Mouse (Mus musculus) C2C12 (cell line): ENCODE results near the gene Fkbp5.

Experiments
- CEBPB ChIP-seq: IDR thresholded peaks from one replicate; pipeline ENCODE4 v1.6.1; 2011; ENCODE audit warnings: low read depth, mild to moderate bottlenecking, control low read depth, moderate library complexity
- CTCF ChIP-seq: IDR thresholded peaks from one replicate; pipeline ENCODE4 v1.5.1; 2011; ENCODE audit not compliant: control insufficient read depth, insufficient read depth, insufficient read length
- FOSL1 ChIP-seq: IDR thresholded peaks from one replicate; pipeline ENCODE4 v1.8.0; 2011; ENCODE audit warnings: mild to moderate bottlenecking, low read length; ENCODE audit not compliant: poor library complexity, insufficient read depth, severe bottlenecking
- MAX ChIP-seq: IDR thresholded peaks from one replicate; pipeline ENCODE4 v1.6.1; 2011; ENCODE audit warnings: mild to moderate bottlenecking, control low read depth
- MYOD1 ChIP-seq: IDR thresholded peaks from one replicate; pipeline ENCODE4 v1.6.1; 2011; ENCODE audit warnings: low read depth; ENCODE audit not compliant: control insufficient read depth, insufficient read length

DNA sequence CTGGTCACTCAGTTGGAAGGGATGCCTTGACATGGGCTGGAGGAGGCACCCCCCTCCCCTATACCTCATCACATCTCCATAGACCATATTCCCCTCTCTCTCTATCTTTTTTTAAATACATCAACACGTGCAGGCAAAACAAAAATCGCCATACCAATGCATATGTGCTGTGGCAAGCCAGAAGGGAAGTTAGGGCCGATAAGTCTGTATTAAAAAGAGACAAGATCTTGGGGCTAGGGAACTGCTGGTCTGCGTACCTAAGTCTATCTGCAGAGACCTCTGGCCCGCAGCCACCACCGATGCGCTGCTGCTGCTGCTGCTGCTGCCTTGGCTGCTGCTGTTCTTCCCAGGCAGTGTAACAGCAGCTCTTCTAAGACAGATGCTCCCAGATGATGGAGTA is 122.3 kb downstream of the Fkbp5 start:
- no peak for TF ChIP-seq CTCF
- no peak for TF ChIP-seq CEBPB
- TF ChIP-seq FOSL1 = no peak
- TF ChIP-seq MYOD1 = no peak
- TF ChIP-seq MAX = no peak
